Mouse (Mus musculus): Measurements from ENCODE around the gene Gm42669.

Gene Gm42669

DNA sequence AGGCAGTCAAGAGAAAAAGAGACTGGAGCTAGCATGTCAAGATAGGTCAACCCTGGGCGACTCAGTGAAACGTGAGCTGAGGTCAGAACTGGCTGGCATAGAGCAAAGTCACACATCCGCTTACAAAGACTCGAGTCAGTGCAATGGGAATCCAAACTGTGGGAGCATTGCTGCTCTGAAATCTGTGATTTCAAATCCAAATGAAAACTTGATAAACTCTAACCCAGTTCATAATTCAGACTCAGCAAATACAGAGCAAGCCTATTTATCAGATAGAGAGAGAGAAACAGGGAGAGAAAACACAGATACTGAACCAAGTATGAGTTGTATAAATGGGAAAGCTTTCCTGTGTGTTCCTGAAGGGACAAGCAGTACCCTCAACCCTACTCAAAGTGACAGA, at the start of gene Gm42669:
Gene Gm42669, plus strand, starts transcription at position 301 of the 400 bp plus-strand sequence.
- no peak for DNase-seq (ENCODE audit: low read depth, low spot score)

DNA sequence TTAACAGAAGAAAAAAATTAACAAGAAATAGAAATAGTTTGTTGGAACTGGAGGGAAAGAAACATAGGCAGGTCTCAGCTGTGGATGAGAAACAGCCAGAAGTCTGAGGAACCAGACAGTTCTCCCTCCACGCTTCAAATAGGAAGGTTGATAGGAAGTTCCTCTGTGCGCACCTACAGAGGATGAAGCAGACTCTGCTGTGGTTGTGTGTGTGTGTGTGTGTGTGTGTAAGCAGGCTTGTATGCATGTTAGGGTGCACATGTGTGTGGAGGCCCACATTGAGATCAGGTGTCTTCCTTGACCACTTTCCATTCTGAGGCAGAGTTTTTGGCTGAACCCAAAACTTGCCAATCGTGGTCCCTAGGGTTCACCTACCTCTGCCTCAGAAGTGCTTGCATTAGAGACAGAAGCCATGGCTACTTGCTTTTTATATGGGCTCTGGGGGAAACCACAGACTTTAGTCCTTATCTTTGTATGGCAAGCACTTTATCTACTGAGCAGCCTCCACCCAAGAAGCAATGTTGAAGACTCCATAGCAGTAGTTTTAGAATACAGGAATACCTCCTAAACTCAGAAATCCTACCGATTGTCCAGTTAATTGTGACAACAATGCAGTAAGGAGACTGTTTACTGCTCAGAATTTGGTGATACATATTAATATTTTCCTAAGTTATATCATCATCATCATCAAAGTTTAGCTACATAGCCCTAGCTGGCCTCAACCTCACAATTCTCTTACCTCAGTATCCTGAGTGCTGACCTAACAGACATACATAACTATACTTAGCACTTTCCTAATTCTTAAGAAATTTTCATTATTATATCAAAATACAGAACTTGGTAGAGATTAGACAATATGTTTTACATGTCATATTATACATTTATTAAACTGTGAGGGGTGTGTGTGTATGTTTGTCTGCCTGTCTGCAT, 45.0 kb upstream of the Gm42669 start:
- no peak for DNase-seq (ENCODE audit: low read depth, low spot score)

GRCm38 (mm10) chr5:107466501-107466900, 40.9 kb upstream of the Gm42669 start:
- no peak for DNase-seq (ENCODE audit: low read depth, low spot score)

GRCm38 (mm10) chr5:107467098-107467497, 40.3 kb upstream of the Gm42669 start:
- DNase-seq (ENCODE audit: low read depth, low spot score) = no peak

DNA sequence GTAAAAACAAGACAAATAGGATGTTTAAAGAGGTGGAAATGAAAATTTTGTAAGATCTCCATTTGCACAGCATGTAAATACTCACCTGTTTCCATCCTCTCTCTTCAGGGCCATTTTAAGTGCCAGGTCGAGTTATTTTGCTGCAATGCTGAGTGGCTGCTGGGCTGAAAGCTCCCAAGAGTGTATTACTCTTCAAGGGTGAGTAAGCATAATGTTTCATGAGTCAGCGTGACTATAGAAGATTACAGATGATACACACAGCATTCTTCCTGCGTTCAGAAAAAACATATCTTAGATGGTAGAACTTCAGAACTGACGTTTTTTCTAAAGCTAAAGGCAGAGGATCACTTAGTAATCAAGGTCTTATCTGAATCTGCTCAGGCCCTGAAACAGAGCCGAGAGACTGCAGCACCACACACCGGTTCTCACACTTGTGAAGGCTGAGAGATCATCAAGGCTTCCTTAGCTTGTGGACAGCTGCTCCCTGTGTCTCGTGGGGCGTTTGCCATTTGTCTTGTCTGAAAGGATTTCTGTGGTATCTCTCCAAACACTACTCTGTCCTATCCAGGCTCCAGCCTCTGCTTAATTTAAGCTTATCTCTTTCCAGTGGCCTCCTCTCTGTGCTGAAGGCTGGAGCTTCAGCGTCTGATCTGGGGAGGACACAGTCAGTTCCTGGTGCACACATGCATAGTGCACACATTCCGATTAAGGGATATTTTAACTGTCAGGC, 36.7 kb upstream of the Gm42669 start:
- no peak for DNase-seq (ENCODE audit: low read depth, low spot score)

GRCm38 (mm10) chr5:107480194-107480593, 27.2 kb upstream of the Gm42669 start:
- DNase-seq (ENCODE audit: low read depth, low spot score) = no peak

GRCm38 (mm10) chr5:107488996-107489395, 18.4 kb upstream of the Gm42669 start:
- DNase-seq (ENCODE audit: low read depth, low spot score) = no peak

- peak; percentile 53 for DNase-seq (ENCODE audit: low read depth, low spot score)
These were observed 16.4 kb upstream of the Gm42669 start for GRCm38 (mm10) chr5:107491036-107491435.

- DNase-seq (ENCODE audit: low read depth, low spot score) = no peak
These were observed 14.9 kb upstream of the Gm42669 start for GRCm38 (mm10) chr5:107492471-107492870.

- DNase-seq (ENCODE audit: low read depth, low spot score) = peak; percentile 43
These were observed 12.7 kb upstream of the Gm42669 start for GRCm38 (mm10) chr5:107494759-107495158.

DNA sequence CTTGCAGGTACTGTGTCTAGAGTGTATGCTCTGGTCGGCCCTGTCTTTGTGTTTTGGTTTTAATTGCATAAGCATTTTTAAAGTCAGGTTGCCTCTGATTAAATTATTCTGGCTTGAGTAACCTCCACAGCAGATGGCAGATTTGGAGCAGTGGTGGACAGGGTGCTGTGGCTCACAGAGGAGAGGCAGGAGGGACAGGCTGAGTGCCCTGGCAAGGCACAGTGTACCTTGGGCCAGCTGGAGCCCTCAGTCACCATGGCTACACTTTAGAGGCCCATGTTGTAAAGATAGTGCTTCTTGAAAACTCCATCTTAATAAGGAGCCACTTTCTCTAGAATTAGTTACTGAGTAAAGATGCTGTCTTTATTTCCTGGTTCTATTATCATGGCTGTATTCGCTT, 11.4 kb upstream of the Gm42669 start:
- DNase-seq (ENCODE audit: low read depth, low spot score) = no peak

DNA sequence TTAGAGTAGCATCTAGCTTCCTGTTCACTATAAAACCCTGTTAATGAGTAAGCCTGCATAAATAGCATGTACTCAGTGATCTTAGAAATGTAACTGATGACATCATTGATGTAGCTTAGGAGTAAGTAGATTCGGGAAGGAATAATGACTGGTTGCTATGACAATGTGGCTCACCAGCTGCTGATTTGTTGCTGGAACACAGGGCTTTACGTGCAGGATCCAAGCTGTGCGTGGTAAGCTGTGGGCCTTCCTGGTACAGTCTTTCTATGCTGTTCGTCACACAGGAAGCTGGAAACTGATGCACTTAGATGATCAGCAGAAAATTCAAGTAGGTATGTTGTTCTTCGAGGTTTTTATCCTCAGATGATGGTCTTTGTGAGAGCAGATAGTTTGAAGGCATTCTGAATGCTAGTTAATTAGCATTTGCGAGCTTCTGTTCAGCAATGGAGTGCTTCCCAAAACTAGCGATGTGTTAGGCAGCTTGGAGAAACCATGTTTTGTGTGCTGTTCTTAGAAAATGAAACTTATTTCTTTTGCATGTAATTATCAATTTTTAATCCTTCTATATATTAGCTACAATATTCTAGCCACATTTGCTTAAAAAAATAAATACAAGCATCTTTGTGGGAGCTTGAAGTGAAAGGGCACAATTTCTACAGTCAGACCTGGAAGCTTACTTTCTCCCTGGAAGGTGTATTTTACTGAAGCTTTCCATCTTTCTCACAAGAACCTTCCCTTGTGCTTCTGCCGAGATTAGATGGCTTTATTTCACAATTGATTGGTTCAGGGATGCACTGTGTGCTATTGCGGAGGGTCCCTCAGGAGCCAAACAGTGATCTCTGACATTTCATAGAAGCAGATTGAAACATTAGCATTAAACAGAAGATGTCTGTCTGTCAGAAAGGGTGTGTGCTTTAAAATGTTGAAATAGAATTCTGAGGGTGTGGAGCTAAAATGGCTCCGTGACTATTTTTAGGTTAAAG, 9.6 kb upstream of the Gm42669 start:
- peak; percentile 20 for DNase-seq (ENCODE audit: low read depth, low spot score)

GRCm38 (mm10) chr5:107498806-107499310, 8.6 kb upstream of the Gm42669 start:
- no peak for DNase-seq (ENCODE audit: low read depth, low spot score)

DNA sequence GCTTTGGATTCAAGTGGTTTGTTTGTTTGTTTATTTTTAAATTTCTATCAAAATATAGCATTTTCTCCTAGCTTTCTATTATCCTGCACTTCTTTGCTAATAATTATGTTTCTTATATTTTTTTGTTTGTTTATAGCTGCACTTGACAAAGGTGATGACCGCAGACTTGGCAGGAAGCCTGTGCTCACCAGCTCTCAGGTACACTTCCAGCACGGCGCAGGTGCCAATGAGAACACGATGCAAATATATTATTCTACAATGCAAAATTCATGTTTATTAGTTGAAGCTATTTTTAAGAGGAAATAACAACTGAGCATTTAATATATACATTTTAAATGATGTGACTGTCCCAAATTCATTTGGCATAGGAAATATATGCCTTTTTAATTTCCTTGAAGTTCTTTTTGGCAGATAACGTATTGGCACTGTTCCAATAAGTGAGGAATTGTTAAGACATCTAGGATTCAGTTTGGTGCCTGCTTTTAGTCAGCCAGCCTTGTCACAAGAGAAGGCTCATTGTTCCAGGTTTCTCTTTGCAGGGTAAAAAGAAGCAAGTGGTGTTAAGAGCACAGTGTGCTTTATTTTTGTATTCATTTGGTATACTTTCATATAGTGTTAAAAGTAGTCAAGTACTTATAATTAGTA, 7.4 kb upstream of the Gm42669 start:
- no peak for DNase-seq (ENCODE audit: low read depth, low spot score)

- DNase-seq (ENCODE audit: low read depth, low spot score) = no peak
These were observed 6.7 kb upstream of the Gm42669 start for GRCm38 (mm10) chr5:107500741-107501140.

DNA sequence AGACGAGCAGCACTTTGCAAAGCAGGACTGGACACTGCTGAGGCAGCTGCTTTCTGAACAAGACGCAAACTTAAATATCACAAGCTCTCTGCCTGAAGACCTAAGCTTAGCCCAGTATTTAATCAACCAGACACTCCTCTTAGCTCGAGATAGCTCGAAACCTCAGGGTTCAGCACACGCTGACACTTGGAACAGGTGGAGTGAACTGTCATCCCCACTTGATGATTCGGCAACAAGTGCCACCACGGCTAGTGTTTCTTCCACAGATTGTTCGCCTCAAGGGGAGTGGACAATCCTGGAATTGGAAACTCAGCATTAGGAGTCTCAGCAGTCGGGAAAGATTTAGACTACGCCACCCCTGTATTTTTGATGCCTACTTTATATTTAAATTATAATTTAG, 3.1 kb downstream of the Gm42669 start:
- DNase-seq (ENCODE audit: low read depth, low spot score) = no peak

GRCm38 (mm10) chr5:107511326-107511725, 3.9 kb downstream of the Gm42669 start:
- DNase-seq (ENCODE audit: low read depth, low spot score) = no peak

- peak; percentile 58 for DNase-seq (ENCODE audit: low read depth, low spot score)
These were observed 6.2 kb downstream of the Gm42669 start for GRCm38 (mm10) chr5:107513583-107513982.

- DNase-seq (ENCODE audit: low read depth, low spot score) = no peak
These were observed 8.0 kb downstream of the Gm42669 start for GRCm38 (mm10) chr5:107515453-107515852.

DNA sequence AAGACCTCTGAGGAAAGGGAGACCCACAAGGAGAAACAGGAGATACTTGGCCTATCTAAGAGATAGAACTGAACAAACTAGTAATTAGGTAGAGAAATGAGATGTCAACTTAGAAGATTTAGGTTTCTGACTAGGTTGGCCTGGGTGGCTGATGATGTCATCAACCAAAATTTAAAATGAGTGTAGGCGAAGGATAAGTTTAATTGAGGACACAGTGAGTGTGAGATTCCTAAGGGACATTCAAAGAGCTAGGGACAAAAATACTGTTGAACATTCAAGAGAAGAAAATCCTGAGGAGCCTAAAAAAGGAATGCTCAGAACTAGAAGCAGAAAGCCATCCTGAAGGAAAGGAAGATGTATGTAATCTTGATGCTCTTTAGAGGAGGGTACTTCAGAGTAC, 8.7 kb downstream of the Gm42669 start:
- no peak for DNase-seq (ENCODE audit: low read depth, low spot score)

- no peak for DNase-seq (ENCODE audit: low read depth, low spot score)
These were observed 11.2 kb downstream of the Gm42669 start for GRCm38 (mm10) chr5:107518602-107519001.

Data from R1 (cell line).